Mouse (Mus musculus): Measurements from ENCODE around the gene Irf7.

GRCm38 (mm10) chr7:141220377-141220776 is 45.9 kb downstream of the Irf7 start:
- TF ChIP-seq CTCF (IDR thresholded peaks at IDR 0.05; ENCODE audit: borderline replicate concordance, insufficient read depth, low read length) (no peak), POLR2A (IDR thresholded peaks at IDR 0.05; ENCODE audit: low read depth, low read length) (no peak)
